Mouse (Mus musculus): ENCODE results near the gene Zfp148.
"Not testable (repeated sequence)": the region's sequence is repeated elsewhere in the genome, so short reads cannot be mapped to it uniquely, and the experiment has no call there.

DNA sequence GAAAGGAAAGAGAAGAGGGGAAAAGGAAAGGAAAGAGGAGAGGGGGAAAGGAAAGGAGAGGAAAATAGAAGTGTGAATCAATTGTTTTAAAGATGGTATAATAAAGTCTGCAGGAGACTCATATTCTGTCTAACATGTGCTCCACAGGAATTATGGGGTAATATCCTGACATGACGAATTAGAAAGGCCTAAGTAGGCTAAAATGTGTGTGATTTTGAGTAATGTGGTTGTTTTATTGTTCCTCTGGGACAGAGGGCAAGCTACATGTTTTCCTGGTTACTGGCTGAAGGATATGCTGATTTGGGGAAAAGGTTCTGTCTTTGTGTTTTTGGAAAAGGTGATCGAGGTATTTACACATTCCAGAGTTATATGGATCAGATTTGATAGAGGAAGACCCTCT is 128.6 kb downstream of the Zfp148 start:
- not testable (repeated sequence) for TF ChIP-seq POLR2A (IDR thresholded peaks at IDR 0.05; ENCODE audit: borderline replicate concordance, insufficient read depth, low read length); CTCF (IDR thresholded peaks at IDR 0.05; ENCODE audit: borderline replicate concordance, insufficient read depth, low read depth, low read length)
